Mouse (Mus musculus): ENCODE measurements around the gene Prkch.

DNA sequence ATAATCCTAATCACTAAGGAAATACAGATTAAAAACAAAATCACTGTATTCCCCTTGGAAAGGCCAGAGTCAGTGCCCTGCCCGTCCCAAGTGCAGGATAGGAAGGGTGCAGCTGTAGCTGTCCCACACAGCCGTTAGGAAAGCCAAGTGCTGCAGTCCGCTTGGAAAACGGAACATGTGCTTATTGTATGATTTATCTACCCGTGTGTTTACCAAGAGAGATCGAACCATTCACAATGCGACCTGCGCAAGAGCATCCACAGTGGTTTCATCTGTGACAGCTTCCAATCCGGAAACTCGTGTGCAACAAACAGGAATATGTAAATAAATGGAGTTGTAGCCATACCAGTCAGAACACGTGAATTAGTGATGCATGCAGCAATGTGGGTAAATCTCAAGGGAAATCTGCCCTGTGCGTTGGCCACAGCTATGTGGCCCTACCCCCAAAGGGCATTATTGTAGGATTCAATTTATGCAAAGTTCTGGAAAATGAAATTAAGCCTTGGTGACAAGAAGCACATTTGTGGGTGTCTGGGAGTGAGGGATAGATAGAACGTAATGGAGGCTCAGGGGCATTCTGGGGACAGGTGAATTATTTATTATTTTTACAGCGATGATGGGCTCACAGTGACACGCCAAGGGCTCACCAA is 6.2 kb downstream of the Prkch start:
- no peak for TF ChIP-seq CTCF (IDR thresholded peaks at IDR 0.05; ENCODE audit: borderline replicate concordance, insufficient read depth, low read depth, low read length)
- no peak for TF ChIP-seq POLR2A (IDR thresholded peaks at IDR 0.05; ENCODE audit: borderline replicate concordance, insufficient read depth, low read length)
